Mouse (Mus musculus): ENCODE measurements around the gene Dera. TPM values are rescaled to one million over a fixed set of nuclear protein-coding genes. Genes with fewer than 3 reads are reported as not detected.

Dera gene
- polyA plus RNA-seq, 1 experiment from 2014 or later: 47.1 TPM

DNA sequence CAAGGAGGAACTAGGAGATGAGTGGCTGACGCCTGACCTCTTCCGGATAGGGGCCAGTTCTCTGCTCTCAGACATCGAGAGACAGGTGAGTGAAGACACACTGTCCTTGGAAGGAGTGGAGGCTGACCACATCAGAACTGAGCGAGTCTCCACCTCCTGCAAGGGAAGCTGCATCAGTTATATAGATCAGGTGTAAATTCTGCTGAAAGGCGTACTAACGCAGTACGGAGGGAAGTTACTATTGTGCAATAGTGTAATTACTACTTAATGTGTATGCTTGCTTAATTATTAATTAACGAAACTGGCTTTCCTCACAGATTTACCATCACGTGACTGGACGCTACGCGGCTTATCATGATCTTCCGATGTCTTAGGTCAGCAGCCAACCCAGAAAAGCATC lies 82.5 kb downstream of the Dera start:
- no peak overlapping the region for H3K27ac ChIP-seq (replicated peaks)
- WGBS: 89% methylated on average over 13 of the region's 13 CpGs
- no peaks in the 10 kb centered on the region for H3K27me3 ChIP-seq (ENCODE audit: control insufficient read depth, insufficient read depth, low read length)
- H3K9me3 ChIP-seq (ENCODE audit: control insufficient read depth, low read length): no peaks in the 10 kb centered on the region
- no peak overlapping the region for H3K9ac ChIP-seq (ENCODE audit: low read length)
- no peak overlapping the region for H3K4me2 ChIP-seq (replicated peaks; ENCODE audit: low read depth)
- no peaks in the 10 kb centered on the region for H3K36me3 ChIP-seq (ENCODE audit: control insufficient read depth, insufficient read depth, low read length)
- H3K4me1 ChIP-seq (replicated peaks; ENCODE audit: control insufficient read depth, insufficient read depth): no peaks in the 10 kb centered on the region
- no peak for DNase-seq (ENCODE audit: low spot score)
- no peak for ATAC-seq (ENCODE audit: low FRiP score, low TSS enrichment)
- H3K4me3 ChIP-seq (ENCODE audit: low read depth, low read length): no peak overlapping the region
- no peak for TF ChIP-seq CTCF (IDR thresholded peaks at IDR 0.05; ENCODE audit: low read depth)
- no peak for TF ChIP-seq EP300 (optimal IDR thresholded peaks at IDR 0.05)

DNA sequence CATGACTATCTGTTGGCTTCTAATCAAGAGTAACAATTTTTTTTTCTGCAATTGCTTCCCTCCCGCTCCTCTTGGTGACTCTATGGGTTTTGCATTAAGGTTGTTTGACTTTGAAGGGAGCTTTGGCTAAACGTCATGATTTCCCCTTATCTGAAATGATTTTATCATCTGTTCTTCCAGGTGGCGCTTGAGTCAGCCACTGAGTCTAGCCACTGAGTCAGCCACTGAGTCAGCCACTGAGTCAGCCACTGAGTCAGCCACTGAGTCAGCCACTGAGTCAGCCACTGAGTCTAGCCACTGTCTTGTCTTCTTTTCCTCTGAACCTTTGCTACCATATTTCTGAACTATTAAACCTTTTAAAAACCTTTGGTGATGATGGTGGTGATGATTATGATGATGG lies 89.0 kb downstream of the Dera start:
- H3K36me3 ChIP-seq (ENCODE audit: control insufficient read depth, insufficient read depth, low read length): no peaks in the 10 kb centered on the region
- no peak for ATAC-seq (ENCODE audit: low FRiP score, low TSS enrichment)
- 53% methylated on average over 3 of the region's 3 CpGs for WGBS

DNA sequence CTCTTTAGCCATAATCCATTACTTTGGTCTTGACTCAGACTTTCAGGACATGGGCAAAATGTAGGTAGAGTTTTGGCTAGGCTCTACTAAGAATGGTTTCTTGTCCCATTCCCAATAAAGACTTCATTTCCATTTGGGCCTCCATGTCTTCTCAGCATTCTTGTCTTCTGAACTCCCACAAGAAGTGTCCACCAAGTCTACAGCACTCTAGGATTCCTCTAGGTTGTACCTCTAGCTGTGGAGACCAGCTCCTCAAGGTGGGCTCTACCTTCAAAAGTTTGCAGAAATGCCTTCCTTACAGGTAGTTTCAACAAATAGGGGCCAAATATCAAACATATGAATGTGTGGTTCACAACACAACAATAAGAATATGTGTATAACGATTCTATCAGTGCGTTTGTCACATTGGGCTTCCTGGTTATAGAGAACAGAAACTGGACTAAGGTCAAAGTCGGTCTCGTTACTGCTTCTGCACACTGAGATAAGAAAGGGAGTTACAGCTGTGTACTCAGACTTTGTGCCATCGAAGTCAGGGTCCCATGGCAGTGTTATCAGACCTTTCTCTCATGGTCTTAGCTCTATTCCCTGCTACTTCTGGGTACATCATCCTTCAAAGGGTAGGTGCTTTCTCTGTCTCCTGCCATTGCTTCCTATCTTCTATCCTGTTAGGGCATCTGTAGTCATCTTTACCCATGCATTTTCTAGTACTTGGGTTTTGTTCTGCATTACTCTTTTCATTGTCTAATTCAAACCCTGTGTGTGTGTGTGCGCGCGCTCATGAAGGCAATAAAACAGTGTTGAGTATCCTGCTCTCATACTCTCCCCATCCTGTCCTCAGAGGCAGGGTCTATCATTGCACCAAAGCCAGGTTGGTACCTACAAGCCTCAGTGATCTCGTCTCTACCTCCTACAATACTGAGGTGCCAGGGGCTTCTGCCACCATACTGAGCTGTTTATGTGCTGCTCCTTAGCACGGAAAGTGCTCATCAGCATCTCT lies 103.2 kb downstream of the Dera start:
- H3K4me1 ChIP-seq (replicated peaks; ENCODE audit: control insufficient read depth, insufficient read depth): no peaks in the 10 kb centered on the region
- H3K4me2 ChIP-seq (replicated peaks; ENCODE audit: low read depth): no peak overlapping the region
- no peaks in the 10 kb centered on the region for H3K9me3 ChIP-seq (ENCODE audit: control insufficient read depth, low read length)
- no peak overlapping the region for H3K27ac ChIP-seq (replicated peaks)
- no peak for TF ChIP-seq EP300 (optimal IDR thresholded peaks at IDR 0.05)
- TF ChIP-seq CTCF (IDR thresholded peaks at IDR 0.05; ENCODE audit: low read depth): no peak
- no peak overlapping the region for H3K4me3 ChIP-seq (ENCODE audit: low read depth, low read length)
- no peak for DNase-seq (ENCODE audit: low spot score)
- no peaks in the 10 kb centered on the region for H3K36me3 ChIP-seq (ENCODE audit: control insufficient read depth, insufficient read depth, low read length)
- no peak overlapping the region for H3K9ac ChIP-seq (ENCODE audit: low read length)
- WGBS: 86% methylated on average over 10 of the region's 10 CpGs
- H3K27me3 ChIP-seq (ENCODE audit: control insufficient read depth, insufficient read depth, low read length): no peaks in the 10 kb centered on the region
- ATAC-seq (ENCODE audit: low FRiP score, low TSS enrichment): no peak

More for the DNA sequence above, 89.0 kb downstream of the Dera start:
- no peaks in the 10 kb centered on the region for H3K4me1 ChIP-seq (replicated peaks; ENCODE audit: control insufficient read depth, insufficient read depth)
- H3K9me3 ChIP-seq (ENCODE audit: control insufficient read depth, low read length): no peaks in the 10 kb centered on the region
- TF ChIP-seq EP300 (optimal IDR thresholded peaks at IDR 0.05) (no peak), CTCF (IDR thresholded peaks at IDR 0.05; ENCODE audit: low read depth) (no peak)
- H3K4me3 ChIP-seq (ENCODE audit: low read depth, low read length): no peak overlapping the region
- H3K27ac ChIP-seq (replicated peaks): no peak overlapping the region
- no peak overlapping the region for H3K4me2 ChIP-seq (replicated peaks; ENCODE audit: low read depth)
- no peaks in the 10 kb centered on the region for H3K27me3 ChIP-seq (ENCODE audit: control insufficient read depth, insufficient read depth, low read length)
- H3K9ac ChIP-seq (ENCODE audit: low read length): no peak overlapping the region
- no peak for DNase-seq (ENCODE audit: low spot score)

DNA sequence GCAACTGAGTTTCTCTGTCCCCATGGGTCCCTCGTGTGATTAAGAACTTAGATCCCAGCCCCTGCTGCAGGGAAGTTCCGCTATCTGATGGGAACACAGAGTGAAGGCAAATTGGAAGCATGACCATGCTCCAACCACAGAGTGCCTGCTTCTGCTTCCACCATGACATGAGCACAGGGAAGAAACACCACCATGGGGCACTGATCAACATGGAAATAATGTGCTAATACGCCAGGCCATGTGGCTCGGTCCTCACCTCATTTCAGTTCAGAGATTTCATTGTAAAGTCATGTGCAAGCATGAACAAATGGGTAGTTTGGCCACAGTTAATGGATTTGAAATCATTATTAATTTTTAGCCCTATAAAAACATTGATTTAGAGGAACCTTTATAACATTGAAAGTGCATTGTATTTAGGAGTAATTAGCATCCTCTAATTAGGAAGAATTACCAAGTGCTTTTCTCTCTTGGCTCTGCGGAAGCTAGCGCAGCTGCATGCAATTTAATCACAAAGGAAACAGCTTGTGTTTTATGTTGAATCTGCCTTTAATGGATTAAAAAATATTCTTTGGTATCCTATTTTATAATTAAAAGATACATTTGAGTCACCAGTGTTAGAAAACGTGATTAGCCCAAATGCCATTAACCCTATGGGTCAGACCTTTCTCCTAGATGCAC lies 115.7 kb downstream of the Dera start:
- DNase-seq (ENCODE audit: low spot score): no peak
- Histone ChIP-seq H3K27ac (replicated peaks) (no peak overlapping the region), H3K36me3 (ENCODE audit: control insufficient read depth, insufficient read depth, low read length) (no peaks in the 10 kb centered on the region), H3K27me3 (ENCODE audit: control insufficient read depth, insufficient read depth, low read length) (no peaks in the 10 kb centered on the region), H3K4me1 (replicated peaks; ENCODE audit: control insufficient read depth, insufficient read depth) (no peaks in the 10 kb centered on the region), H3K4me2 (replicated peaks; ENCODE audit: low read depth) (no peak overlapping the region), H3K4me3 (ENCODE audit: low read depth, low read length) (no peak overlapping the region), H3K9ac (ENCODE audit: low read length) (no peak overlapping the region), H3K9me3 (ENCODE audit: control insufficient read depth, low read length) (no peaks in the 10 kb centered on the region)
- no peak for ATAC-seq (ENCODE audit: low FRiP score, low TSS enrichment)
- TF ChIP-seq EP300 (optimal IDR thresholded peaks at IDR 0.05) (no peak), CTCF (IDR thresholded peaks at IDR 0.05; ENCODE audit: low read depth) (no peak)
- 93% methylated on average over 7 of the region's 7 CpGs for WGBS

DNA sequence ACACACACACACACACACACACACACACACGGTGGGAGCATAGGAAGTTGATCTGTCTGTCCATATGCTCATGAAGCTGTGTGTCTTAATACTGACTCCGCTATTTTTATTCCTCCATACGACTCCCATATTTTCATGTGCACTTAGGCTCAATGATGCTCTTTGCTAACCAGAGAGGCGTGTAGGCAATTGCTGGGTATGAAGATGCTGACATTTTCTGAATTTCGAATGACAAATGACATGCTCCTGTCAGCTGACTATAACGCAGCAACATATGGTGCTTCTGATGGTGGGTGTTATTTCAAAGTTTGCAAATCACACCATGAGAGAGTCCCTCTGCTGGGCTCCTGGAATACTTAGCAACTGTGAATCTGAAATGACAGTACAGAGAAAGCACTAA lies 116.3 kb downstream of the Dera start:
- Histone ChIP-seq H3K4me3 (ENCODE audit: low read depth, low read length) (no peak overlapping the region), H3K27me3 (ENCODE audit: control insufficient read depth, insufficient read depth, low read length) (no peaks in the 10 kb centered on the region), H3K9me3 (ENCODE audit: control insufficient read depth, low read length) (no peaks in the 10 kb centered on the region), H3K9ac (ENCODE audit: low read length) (no peak overlapping the region), H3K4me1 (replicated peaks; ENCODE audit: control insufficient read depth, insufficient read depth) (no peaks in the 10 kb centered on the region), H3K36me3 (ENCODE audit: control insufficient read depth, insufficient read depth, low read length) (no peaks in the 10 kb centered on the region), H3K27ac (replicated peaks) (no peak overlapping the region), H3K4me2 (replicated peaks; ENCODE audit: low read depth) (no peak overlapping the region)
- ATAC-seq (ENCODE audit: low FRiP score, low TSS enrichment): no peak
- TF ChIP-seq CTCF (IDR thresholded peaks at IDR 0.05; ENCODE audit: low read depth) (no peak), EP300 (optimal IDR thresholded peaks at IDR 0.05) (no peak)
- 86% methylated on average over 6 of the region's 6 CpGs for WGBS
- DNase-seq (ENCODE audit: low spot score): no peak
